Mouse (Mus musculus): ENCODE results near the gene Hist1h2ac.

Hist1h2ac gene

DNA sequence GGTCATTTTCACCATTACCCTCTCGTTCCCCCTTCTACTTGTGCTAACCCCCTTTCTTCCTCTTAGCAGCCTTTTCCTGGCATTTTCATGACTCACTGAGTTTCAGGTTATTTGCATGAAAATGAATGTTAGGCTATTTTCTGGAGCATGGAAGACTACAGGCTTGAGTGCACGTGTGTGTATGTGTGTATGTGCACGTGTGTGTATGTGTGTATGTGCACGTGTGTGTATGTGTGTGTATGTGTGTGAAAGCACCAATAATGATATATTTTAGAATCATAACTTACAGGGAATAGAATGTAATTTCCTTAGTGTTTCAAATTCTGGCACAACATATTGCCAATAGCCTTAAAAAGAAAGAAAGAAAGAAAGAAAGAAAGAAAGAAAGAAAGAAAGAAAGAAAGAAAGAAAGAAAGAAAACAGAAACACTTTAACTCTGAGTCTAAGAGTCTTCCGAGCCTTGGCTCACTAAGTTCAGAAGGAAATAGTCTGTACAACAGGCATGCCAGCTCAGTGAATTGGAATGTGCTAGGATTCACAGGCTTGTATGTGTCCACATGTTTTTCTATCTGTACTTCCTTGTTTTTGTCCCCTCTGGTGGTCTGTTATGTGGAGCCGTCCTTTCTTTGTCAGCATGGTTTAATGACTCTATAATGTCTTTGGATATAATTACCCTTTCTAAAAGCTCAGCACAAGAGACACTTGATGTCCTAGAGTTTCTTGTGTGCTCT lies 23.9 kb downstream of the Hist1h2ac start:
- no peak for DNase-seq (ENCODE audit: low spot score in 2 of 2)

Measured in frontal cortex, postnatal 36 days (tissue).